Mouse (Mus musculus) midbrain, embryonic 13.5 days (tissue): Measurements from ENCODE around the gene Schip1. TPM values are rescaled to one million over a fixed set of nuclear protein-coding genes. Genes with fewer than 3 reads are reported as not detected.

Experiments used
- ATAC-seq: fragments of 200-750 bp; cut with Nextera tagmentation; 2 replicates; pipeline ENCODE4 v1.8.0; 2017; ENCODE audit warnings: mild to moderate bottlenecking, moderate TSS enrichment, moderate library complexity
- H3K27ac ChIP-seq: fragments of 300-500 bp; sonication (generic); 2 replicates; pipeline ENCODE4 v1.5.1; 2015; ENCODE audit warnings: inconsistent platforms, mild to moderate bottlenecking, moderate library complexity
- H3K27me3 ChIP-seq: fragments of 300-500 bp; sonication (generic); 2 replicates; pipeline ENCODE4 v1.6.1; 2015; ENCODE audit warnings: mild to moderate bottlenecking, inconsistent platforms
- H3K36me3 ChIP-seq: fragments of 300-500 bp; sonication (generic); 2 replicates; pipeline ENCODE4 v1.6.1; 2015; ENCODE audit warnings: mild to moderate bottlenecking, inconsistent platforms
- H3K4me1 ChIP-seq: fragments of 300-500 bp; sonication (generic); replicated peaks from 2 replicates; pipeline ENCODE4 v1.6.1; 2015; ENCODE audit warnings: inconsistent platforms
- H3K4me2 ChIP-seq: fragments of 300-500 bp; sonication (generic); replicated peaks from 2 replicates; pipeline ENCODE4 v1.6.1; 2015; ENCODE audit warnings: moderate library complexity, mild to moderate bottlenecking, inconsistent platforms
- H3K4me3 ChIP-seq: fragments of 300-500 bp; sonication (generic); replicated peaks from 2 replicates; pipeline ENCODE4 v1.5.1; 2015; ENCODE audit warnings: mild to moderate bottlenecking, inconsistent platforms
- H3K9ac ChIP-seq: fragments of 300-500 bp; sonication (generic); replicated peaks from 2 replicates; pipeline ENCODE4 v1.6.1; 2015; ENCODE audit warnings: mild to moderate bottlenecking, inconsistent platforms
- H3K9me3 ChIP-seq: fragments of 300-500 bp; sonication (generic); 2 replicates; pipeline ENCODE4 v1.6.1; 2016; ENCODE audit warnings: mild to moderate bottlenecking, inconsistent platforms
- WGBS: fragments of 180-500 bp; shearing (Covaris S2); methylation state at CpG from one replicate; pipeline ENCODE4 v1.1.7; 2015; 5-methylcytosine and 5-hydroxymethylcytosine counted together
- polyA plus RNA-seq: library from polyadenylated mRNA; unstranded; fragments of >200 nt; fragmentation: Nextera tagmentation; extraction: Ambion mirVana; gene quantifications from 2 replicates; pipeline ENCODE4 v1.2.1, GENCODE M21; 2015

Gene Schip1
- polyA plus RNA-seq, 1 experiment from 2014 or later = 127 TPM

DNA sequence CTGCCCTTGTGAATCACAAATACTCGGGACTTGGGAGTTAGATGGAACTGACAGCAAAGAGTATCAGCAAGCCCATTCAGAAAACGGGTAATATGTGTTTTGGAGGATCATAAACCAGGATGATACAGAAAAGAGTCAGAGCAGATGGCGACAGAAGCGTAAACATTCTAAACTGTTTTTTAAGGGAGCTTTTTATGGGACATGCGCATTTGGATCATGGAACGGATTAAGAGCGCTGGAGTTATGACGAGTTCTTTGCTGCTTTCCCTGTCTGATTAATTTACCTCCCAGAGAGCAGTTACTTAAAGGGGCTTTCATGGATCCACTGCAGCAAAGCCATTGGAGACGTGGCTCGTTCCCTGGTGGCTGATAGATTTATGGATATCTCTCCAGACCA lies 219.0 kb downstream of the Schip1 start:
- H3K27ac ChIP-seq = peak overlapping the region; percentile 39; the same call in 1 of the 2 replicates
- H3K27me3 ChIP-seq = no peaks in the 10 kb centered on the region
- H3K9ac ChIP-seq = no peak overlapping the region
- H3K4me2 ChIP-seq = peak overlapping the region; percentile 9; the same call in 1 of the 2 replicates
- peaks cover 11% of the 10 kb centered on the region for H3K4me1 ChIP-seq
- no peaks in the 10 kb centered on the region for H3K36me3 ChIP-seq
- H3K4me3 ChIP-seq = no peak overlapping the region
- WGBS = 50% methylated on average over 10 of the region's 10 CpGs
- no peaks in the 10 kb centered on the region for H3K9me3 ChIP-seq
- ATAC-seq = no peak

DNA sequence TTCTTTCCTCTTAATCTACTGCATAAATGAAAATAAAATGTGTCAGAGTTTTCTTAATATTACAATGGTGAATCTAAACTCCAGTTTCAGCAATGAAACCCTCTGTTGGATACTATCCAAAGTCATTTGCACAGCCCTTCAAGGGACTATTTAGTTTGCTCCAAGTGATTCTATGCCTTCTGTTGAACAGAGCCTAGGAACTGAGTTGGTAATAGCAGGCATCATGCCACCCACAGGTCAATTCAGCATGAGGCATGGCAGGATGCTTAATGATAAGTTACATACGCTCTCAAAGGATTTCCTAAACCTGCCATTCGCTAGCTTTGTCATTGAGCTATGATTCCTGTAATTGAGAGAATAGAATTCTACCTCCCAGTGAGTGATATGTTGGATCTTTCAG lies 219.9 kb downstream of the Schip1 start:
- H3K4me3 ChIP-seq = no peak overlapping the region
- no peak overlapping the region for H3K9ac ChIP-seq
- no peaks in the 10 kb centered on the region for H3K36me3 ChIP-seq
- WGBS = 72% methylated on average over 2 of the region's 2 CpGs
- ATAC-seq = no peak
- no peak overlapping the region for H3K4me2 ChIP-seq
- H3K27ac ChIP-seq = no peak overlapping the region
- no peaks in the 10 kb centered on the region for H3K9me3 ChIP-seq
- peaks cover 11% of the 10 kb centered on the region for H3K4me1 ChIP-seq
- H3K27me3 ChIP-seq = no peaks in the 10 kb centered on the region

DNA sequence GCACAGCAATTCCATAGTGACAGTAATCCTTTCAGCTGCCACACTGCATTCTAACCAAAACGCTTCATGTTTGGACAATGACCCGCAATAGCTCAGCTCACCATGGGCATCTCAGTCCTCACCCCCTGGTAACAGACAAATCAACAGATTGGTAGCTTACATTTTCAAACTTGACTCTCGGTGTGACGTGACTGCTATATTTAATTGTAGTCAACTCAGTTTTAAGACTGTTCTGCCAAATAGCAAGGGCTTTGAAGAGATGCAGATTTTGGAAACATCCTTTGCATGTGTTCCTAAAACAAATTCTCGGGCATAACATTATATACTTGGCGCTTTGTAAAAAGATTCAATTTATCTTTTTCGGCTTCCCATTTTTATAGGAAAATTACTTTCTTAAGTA lies 232.2 kb downstream of the Schip1 start:
- Histone ChIP-seq H3K27ac (no peak overlapping the region), H3K4me3 (no peak overlapping the region), H3K4me2 (no peak overlapping the region), H3K9ac (no peak overlapping the region), H3K36me3 (no peaks in the 10 kb centered on the region), H3K27me3 (no peaks in the 10 kb centered on the region), H3K4me1 (no peaks in the 10 kb centered on the region), H3K9me3 (no peaks in the 10 kb centered on the region)
- no peak for ATAC-seq
- 79% methylated on average over 7 of the region's 7 CpGs for WGBS

DNA sequence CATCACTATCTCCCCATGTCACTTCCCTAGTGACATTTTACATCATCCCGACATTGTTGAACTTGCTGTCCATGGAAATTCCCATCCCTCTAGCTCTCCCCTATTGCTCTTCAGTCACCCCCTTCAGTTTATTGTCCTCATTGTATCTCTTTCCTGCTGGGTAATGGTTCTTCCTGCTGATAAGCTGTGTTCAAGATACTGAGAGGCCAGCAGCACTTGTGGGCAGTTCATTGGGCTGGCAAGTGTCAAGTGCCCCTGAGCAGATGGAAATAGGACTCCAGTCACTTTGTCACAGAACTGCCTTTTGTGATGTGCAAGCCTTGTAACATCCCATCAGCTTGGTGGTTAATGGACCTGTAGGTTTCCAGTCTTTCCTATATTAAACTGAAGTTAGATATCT lies 241.0 kb downstream of the Schip1 start:
- H3K4me1 ChIP-seq = peaks cover 6% of the 10 kb centered on the region; the same call in 1 of the 2 replicates
- no peaks in the 10 kb centered on the region for H3K36me3 ChIP-seq
- ATAC-seq = no peak
- H3K27ac ChIP-seq = no peak overlapping the region
- H3K27me3 ChIP-seq = no peaks in the 10 kb centered on the region
- H3K4me2 ChIP-seq = no peak overlapping the region
- no peak overlapping the region for H3K9ac ChIP-seq
- WGBS = 68% methylated on average over 1 of the region's 1 CpGs
- H3K9me3 ChIP-seq = no peaks in the 10 kb centered on the region
- no peak overlapping the region for H3K4me3 ChIP-seq

DNA sequence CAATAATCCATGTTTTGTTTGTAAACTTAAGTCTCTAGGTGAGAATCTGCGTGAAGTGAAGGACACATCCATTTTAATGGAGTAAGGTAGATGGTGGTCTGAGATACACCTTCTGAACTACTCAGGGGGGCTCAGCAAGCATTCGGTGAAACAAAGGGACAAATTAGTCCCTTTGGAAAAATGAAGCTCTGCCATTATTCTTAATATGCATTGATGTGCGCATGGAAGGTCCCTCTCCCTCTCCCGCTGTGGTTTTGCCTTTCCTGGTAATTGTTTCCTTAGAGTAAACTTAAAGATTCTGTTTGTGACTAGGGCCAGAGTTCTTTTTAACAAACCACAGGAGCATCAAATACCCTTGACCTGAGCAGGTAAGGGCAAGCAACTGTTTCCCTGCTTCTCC lies 242.1 kb downstream of the Schip1 start:
- peaks cover 6% of the 10 kb centered on the region; the same call in 1 of the 2 replicates for H3K4me1 ChIP-seq
- no peak for ATAC-seq
- 34% methylated on average over 4 of the region's 4 CpGs for WGBS
- H3K36me3 ChIP-seq = no peaks in the 10 kb centered on the region
- no peaks in the 10 kb centered on the region for H3K27me3 ChIP-seq
- H3K4me2 ChIP-seq = no peak overlapping the region
- H3K9ac ChIP-seq = no peak overlapping the region
- H3K9me3 ChIP-seq = no peaks in the 10 kb centered on the region
- H3K27ac ChIP-seq = no peak overlapping the region
- H3K4me3 ChIP-seq = no peak overlapping the region

DNA sequence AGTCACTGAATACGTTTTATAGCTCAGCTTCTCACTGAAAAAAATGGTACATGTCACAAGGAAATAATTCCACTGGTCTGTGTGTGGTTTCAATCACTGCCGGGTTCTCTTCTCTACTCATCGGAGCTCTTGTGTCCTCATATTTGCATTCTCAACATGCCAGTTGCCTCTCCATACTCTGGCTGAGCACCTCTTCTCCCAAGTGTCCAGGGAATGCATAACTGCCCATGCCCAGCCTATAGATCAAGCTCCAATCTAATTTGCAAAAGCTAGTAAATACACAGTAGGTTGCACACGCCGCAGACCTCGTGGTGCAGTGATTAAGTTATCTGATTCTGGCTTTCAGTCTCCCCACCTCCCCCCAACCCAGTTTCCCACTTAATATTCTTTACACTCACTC lies 261.0 kb downstream of the Schip1 start:
- Histone ChIP-seq H3K4me3 (no peak overlapping the region), H3K9me3 (no peaks in the 10 kb centered on the region), H3K27me3 (no peaks in the 10 kb centered on the region), H3K9ac (no peak overlapping the region), H3K4me2 (no peak overlapping the region), H3K27ac (no peak overlapping the region), H3K4me1 (no peaks in the 10 kb centered on the region), H3K36me3 (no peaks in the 10 kb centered on the region)
- no peak for ATAC-seq
- WGBS = 64% methylated on average over 6 of the region's 6 CpGs

DNA sequence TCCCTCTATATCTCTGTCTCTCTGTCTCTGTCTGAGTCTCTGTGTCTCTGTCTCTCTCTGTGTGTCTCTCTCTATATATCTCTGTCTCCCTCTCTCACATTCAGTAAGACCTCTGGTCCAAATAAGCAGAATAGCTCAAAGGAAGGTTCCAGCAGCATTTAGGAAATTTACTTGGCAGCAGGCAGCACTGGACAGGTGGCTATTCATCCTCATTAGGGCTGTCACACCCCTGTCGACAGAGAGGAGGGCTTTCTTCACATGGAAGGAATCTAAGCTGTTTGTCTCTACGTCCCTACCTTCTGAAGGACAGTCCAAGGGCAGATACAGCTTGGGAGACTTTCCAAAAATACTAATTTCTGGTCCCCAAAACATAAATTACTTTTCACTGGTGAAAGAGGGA lies 267.9 kb downstream of the Schip1 start:
- no peak for ATAC-seq
- WGBS = 54% methylated on average over 2 of the region's 2 CpGs

DNA sequence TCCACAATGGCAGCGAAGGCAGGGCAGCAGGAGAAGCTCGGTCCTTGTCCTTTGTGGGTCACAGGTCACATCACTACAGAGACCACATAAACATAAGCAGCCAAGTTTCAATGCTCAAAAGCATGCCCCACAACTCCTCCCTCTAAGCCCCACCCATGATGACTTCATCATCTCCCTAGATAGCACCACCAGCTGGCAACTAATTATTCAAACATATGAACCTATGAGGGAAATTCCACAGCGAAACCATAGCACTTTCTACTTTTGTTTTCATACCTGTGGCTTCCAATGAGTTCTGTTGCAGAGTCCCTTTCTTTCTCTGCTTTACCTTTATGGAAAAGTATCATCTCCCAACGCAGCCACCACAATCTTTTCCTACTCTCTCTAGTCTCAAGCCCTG lies 270.9 kb downstream of the Schip1 start:
- Histone ChIP-seq H3K4me3 (no peak overlapping the region), H3K4me1 (no peaks in the 10 kb centered on the region), H3K4me2 (no peak overlapping the region), H3K27me3 (no peaks in the 10 kb centered on the region), H3K9me3 (no peaks in the 10 kb centered on the region), H3K36me3 (no peaks in the 10 kb centered on the region), H3K9ac (no peak overlapping the region), H3K27ac (no peak overlapping the region)
- 92% methylated on average over 4 of the region's 4 CpGs for WGBS
- no peak for ATAC-seq

More for the DNA sequence above, 267.9 kb downstream of the Schip1 start:
- Histone ChIP-seq H3K27ac (no peak overlapping the region), H3K27me3 (no peaks in the 10 kb centered on the region), H3K4me1 (no peaks in the 10 kb centered on the region), H3K4me3 (no peak overlapping the region), H3K9ac (no peak overlapping the region), H3K4me2 (no peak overlapping the region), H3K9me3 (no peaks in the 10 kb centered on the region), H3K36me3 (no peaks in the 10 kb centered on the region)

DNA sequence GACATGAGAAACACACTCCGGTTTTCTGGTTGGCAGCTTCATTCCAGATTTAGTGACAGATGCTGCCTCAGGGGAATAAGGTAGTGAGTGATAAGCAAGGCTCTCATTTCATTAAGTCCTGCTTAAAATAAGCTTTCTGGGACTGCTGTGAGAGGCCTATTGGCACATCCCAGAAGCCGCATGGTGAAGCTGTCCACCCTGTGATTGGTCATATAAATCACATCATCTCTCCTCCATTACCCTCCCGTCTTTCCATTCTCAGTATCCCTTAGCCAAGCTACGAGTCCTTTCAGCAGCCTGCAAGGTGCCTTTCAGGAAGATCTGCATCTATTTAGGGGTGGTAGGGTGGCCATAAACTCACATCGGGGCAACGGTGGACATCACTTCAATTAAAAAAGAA lies 286.0 kb downstream of the Schip1 start:
- Histone ChIP-seq H3K36me3 (no peaks in the 10 kb centered on the region), H3K9ac (no peak overlapping the region), H3K4me2 (no peak overlapping the region), H3K27ac (no peak overlapping the region), H3K27me3 (no peaks in the 10 kb centered on the region), H3K4me1 (peaks cover 3% of the 10 kb centered on the region; the same call in 1 of the 2 replicates), H3K9me3 (no peaks in the 10 kb centered on the region), H3K4me3 (no peak overlapping the region)
- ATAC-seq = peak; percentile 58; the same call in 1 of the 2 replicates
- WGBS = 81% methylated on average over 6 of the region's 6 CpGs

DNA sequence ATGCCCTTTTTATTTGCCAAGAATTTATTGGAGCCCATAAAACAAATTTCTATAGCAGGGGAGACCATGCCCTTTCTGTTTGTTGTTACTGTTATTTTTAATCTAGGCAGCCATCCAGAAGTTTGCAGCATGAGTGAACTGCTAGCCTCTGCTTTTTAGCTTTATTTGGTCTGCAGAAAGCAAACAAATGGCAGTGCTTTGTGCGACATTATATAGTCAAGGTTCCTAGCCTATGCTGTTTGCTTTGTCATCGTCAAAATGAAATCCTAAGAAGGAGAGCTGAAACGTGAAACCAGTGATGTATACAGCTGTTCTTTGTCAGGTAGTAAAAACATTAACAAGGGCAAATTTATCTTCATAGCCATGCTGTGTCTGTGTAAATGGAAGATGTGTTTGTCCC lies 286.9 kb downstream of the Schip1 start:
- no peaks in the 10 kb centered on the region for H3K27me3 ChIP-seq
- no peaks in the 10 kb centered on the region for H3K36me3 ChIP-seq
- H3K27ac ChIP-seq = no peak overlapping the region
- no peaks in the 10 kb centered on the region for H3K9me3 ChIP-seq
- no peak overlapping the region for H3K4me2 ChIP-seq
- H3K4me1 ChIP-seq = peaks cover 3% of the 10 kb centered on the region; the same call in 1 of the 2 replicates
- no peak overlapping the region for H3K9ac ChIP-seq
- ATAC-seq = no peak
- WGBS = 74% methylated on average over 3 of the region's 3 CpGs
- no peak overlapping the region for H3K4me3 ChIP-seq

DNA sequence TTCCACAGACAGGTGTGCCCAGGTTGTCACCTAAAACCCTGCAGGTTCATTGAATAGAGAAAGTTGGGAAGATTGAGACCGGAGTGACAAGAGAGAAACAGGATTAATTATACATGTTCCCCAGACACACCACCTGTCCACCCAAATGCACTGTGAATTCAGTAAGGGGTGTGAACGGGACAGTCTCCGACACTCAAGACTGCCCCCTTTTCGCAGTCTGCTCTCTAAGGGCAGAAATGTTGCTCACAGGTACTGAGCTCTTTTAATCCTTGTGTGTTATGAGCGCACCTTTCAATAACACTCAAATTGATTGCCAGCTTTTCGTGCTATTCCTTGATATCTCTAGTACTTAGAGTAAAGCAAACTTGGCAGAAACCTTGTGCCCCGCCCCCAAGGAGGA lies 288.4 kb downstream of the Schip1 start:
- no peak for ATAC-seq
- Histone ChIP-seq H3K4me2 (no peak overlapping the region), H3K36me3 (no peaks in the 10 kb centered on the region), H3K9ac (no peak overlapping the region), H3K27ac (no peak overlapping the region), H3K9me3 (no peaks in the 10 kb centered on the region), H3K4me3 (no peak overlapping the region), H3K27me3 (no peaks in the 10 kb centered on the region), H3K4me1 (peaks cover 3% of the 10 kb centered on the region; the same call in 1 of the 2 replicates)
- WGBS = 90% methylated on average over 7 of the region's 7 CpGs

DNA sequence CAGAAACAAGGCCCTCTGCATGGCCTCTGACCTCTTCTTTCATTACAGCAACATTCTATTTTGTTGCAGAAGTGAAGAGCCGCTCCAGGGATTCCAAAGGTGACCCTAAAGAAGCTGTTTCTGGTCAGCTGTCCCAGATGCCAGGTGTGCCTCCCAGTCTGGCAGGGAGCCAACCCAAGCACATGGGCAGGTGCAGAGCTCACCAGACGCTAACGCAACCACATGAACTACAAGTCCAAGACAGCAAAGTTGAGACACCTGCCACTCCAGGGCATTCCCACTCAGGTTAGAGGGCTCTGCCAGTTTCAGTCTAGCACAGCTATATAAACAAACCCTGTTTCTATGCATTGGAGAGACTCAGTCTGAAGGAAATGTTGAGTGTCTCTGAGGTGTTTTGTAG lies 288.9 kb downstream of the Schip1 start:
- H3K27ac ChIP-seq = no peak overlapping the region
- no peak overlapping the region for H3K4me3 ChIP-seq
- H3K4me1 ChIP-seq = peaks cover 3% of the 10 kb centered on the region; the same call in 1 of the 2 replicates
- no peaks in the 10 kb centered on the region for H3K9me3 ChIP-seq
- no peak overlapping the region for H3K9ac ChIP-seq
- ATAC-seq = no peak
- H3K27me3 ChIP-seq = no peaks in the 10 kb centered on the region
- no peaks in the 10 kb centered on the region for H3K36me3 ChIP-seq
- no peak overlapping the region for H3K4me2 ChIP-seq
- WGBS = 72% methylated on average over 3 of the region's 3 CpGs

DNA sequence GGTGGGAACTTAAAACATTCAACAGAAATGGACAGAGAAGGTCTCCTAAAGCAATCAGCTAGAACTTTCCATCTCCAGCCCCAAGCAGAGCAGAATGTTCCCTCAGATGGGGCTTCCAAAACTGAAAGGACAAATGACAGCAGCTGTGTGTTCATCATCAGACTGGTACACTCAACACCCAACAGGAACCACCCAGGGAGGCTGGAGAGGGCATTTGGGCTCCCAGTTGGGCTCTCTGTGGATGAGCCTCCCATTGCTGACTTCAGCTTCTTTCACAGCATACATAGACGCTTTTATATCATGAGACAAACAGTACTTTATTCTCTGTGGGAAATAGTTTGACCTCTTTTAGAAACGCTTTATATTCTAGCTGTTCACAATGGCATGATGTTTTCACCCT lies 291.9 kb downstream of the Schip1 start:
- Histone ChIP-seq H3K4me3 (no peak overlapping the region), H3K27ac (no peak overlapping the region), H3K27me3 (no peaks in the 10 kb centered on the region), H3K4me1 (no peaks in the 10 kb centered on the region), H3K4me2 (no peak overlapping the region), H3K36me3 (no peaks in the 10 kb centered on the region), H3K9ac (no peak overlapping the region), H3K9me3 (no peaks in the 10 kb centered on the region)
- 91% methylated on average over 2 of the region's 2 CpGs for WGBS
- ATAC-seq = no peak
